Mouse (Mus musculus): ENCODE data around the gene Slc4a11. TPM values are rescaled to one million over a fixed set of nuclear protein-coding genes. Genes with fewer than 3 reads are reported as not detected.

The Slc4a11 gene
- total RNA-seq (2021): under 1 TPM; 0.23 to 0.57 TPM

DNA sequence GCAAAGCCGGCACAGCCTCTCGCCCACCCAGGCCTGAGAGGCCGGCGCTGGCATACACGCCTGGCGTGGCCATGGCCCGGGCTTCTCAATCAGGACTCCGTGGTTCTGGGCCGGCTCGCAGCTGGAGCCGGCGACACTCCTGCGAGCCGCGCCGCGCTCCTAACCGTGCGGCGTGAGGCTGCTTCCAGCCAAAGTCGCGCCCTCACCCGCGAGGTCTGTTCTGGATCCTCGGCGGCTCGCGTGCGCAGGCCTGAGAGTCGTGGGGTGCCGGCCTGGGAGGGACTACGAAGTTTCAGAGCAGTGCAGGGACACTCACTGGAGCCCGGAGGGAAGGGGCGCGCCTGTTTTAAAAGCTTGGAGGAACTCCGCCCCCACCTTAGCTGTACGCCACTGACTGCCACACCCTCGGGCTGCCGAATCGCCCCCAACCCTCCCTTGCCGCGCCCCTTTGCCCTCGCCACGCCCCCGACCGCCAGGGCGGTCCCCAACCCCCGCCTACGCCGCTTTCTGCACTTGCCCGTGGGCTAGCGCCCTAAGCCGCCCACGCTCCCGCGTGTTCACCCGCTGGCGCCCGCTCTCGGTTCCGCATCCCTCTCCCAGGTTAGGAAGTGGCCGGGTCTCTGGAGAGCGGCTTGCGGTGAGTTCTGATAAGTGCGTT is at the start of gene Slc4a11:
TSS of gene Slc4a11 (minus strand) at position 367 of the 658 bp plus-strand sequence.
- no peak for DNase-seq (ENCODE audit: extremely low spot score in 1 of 2, low spot score in 1 of 2)

DNA sequence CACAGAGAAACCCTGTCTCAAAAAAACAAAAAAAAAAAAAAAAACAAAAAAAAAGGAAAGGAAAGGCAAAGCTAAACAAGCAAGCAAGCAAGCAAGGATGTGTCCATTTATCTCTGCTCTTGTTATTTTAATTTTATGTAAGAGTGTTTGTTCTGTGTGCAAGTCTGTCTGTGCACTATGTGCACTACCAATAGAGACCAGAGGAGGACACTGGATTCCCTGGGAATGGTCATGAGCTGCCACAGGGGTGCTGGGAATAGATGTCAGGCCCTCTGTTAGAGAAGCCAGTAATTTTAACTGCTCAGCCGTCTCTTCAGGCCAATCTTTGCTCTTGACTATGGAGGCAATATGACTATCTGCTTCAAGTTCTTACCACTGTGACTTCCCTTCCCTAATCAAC is 46.3 kb upstream of the Slc4a11 start:
- no peak for DNase-seq (ENCODE audit: extremely low spot score in 1 of 2, low spot score in 1 of 2)

DNA sequence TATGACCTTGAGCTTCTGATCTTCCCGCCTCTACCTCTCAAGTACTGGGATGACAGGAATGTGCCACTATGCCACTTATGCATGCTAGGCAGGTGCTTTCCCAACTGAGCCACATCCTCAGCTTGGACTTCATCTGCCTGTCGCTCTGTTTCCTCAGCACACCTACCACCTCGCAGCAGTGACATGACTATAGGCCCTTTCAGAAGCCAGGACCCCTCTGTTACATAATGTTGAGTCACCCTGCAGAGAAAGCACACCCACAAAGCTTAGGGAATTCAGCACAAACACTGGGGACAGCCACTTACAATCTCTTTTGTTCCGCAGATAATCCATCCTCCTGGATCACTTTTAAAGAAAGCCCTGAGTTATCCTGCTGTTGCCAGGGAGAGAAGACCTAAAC is 42.8 kb upstream of the Slc4a11 start:
- no peak for DNase-seq (ENCODE audit: extremely low spot score in 1 of 2, low spot score in 1 of 2)

DNA sequence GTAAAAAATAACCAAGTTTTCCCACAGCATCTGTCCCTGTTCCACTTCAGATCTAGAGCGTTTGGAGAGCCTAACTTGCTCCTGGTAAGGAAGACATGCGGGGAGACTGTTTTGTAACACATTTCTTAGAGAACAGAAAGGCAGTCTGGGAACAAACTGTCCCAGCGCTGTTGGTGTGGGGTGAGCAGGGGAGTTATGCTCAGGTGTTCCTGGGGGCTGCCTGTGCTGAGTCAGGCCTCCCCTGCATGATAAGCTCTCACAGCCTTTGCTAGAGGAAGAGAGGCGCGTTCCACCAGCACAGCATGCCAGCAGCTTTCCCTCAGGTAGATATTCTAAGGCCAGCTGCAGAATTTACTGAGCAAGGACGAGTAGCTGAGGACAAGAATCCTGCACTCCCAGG is 40.7 kb upstream of the Slc4a11 start:
- no peak for DNase-seq (ENCODE audit: extremely low spot score in 1 of 2, low spot score in 1 of 2)

DNA sequence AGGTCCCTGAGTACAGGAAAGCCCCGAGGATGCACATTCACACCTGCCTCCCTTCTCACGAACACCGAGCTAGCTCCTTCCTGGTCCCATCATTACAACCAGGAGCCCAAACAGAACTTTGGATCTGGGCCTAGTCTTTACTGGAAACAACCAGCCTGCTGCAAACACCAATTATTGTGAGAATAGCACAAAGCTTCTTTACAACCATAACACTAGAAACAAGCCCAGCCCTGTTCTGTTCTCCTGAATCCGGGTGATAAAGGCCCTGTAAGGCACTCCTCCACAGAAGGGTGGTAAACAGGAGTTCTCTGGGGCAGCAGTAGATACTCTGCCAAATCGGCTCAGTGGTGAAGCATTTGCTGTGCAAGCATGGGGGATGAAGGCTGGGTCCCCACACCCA is 38.0 kb upstream of the Slc4a11 start:
- no peak for DNase-seq (ENCODE audit: extremely low spot score in 1 of 2, low spot score in 1 of 2)

DNA sequence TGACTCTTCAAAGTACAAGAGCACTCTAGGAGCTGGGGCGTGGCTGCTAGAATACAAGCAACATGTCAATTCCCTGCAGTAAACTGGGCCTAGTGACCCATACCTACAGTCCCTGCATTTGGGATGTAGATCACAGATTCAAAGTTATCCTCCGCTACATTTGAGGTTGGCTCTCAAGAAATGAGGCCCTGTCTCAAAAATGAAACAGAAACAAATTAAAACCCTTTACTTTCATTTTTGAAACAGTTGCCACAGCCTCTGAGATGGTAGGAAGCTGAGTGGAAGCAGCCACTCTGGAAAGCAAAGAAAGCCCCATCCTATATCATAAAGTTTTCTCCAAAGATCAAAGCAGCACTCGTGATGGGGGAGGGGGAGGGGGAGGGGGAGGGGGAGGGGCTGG is 36.1 kb upstream of the Slc4a11 start:
- no peak for DNase-seq (ENCODE audit: extremely low spot score in 1 of 2, low spot score in 1 of 2)

DNA sequence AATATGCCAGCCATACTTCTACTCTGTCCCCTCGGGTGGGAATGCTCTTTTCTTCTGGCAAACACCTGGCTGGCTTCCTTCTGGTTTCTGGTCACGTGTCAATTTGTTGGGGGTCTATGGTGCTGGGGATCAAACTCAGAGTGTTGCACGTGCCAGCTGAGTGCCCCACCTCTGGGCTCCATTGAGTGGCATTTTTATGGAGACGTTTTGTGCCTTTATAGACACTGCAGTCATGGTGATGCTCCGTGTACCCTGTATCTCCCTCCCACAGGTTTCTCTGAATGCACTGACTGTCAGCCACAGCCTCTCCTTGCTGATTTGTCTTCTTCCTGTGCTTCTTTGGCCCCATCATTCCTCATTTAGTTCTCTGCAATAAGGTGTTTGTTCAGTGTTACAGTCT is 34.5 kb upstream of the Slc4a11 start:
- no peak for DNase-seq (ENCODE audit: extremely low spot score in 1 of 2, low spot score in 1 of 2)

DNA sequence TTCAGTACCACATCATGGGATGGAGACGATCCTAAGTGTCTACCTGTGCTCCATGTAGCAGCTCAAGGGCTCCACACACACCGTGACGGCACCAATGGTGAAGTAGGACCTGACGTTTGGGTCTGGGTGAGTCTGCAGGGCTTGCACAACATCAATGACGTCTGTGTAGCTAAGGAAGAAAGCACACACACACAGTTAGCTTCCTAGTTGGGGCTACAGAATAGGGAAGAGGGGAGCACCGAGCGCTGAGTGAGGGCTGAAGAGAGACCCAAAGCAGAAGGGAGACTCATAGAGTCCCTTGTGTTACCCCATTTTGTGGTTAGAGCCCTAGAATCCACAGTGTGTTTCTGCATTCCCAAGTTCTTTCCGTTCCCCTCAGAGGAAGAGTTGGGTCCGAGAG is 33.4 kb upstream of the Slc4a11 start:
- no peak for DNase-seq (ENCODE audit: extremely low spot score in 1 of 2, low spot score in 1 of 2)

DNA sequence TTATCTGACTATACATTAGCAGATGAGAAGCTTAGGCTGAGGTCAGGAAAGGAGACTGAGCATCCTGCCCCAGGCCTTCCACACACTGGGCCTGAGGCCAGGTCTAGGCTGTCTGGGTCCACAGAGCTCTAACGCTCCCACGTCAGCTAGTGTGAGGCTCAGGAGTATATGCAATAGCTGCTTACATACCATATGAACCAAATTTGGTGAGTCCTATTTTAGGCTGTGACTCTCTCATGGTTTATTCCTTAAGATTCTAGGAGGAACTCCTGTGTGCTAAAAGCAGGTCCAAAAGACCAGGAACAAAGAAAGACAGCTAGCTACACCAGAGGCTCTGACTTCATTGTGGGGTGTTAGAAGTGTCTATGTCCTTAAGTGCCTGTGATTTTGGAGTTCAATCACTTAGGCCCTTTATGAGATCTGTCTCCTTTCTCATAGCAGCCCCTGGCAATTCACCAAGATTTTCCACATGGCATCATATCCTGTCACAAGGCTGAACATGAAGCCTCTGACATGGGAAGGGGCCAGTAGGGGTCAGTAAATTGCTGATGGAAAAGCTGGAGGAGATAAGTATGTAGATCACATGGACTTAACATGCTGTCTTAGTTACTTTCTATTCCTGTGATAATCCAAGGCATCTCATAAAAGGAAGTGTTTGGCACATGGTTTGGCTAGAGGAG is 31.7 kb upstream of the Slc4a11 start:
- no peak for DNase-seq (ENCODE audit: extremely low spot score in 1 of 2, low spot score in 1 of 2)

DNA sequence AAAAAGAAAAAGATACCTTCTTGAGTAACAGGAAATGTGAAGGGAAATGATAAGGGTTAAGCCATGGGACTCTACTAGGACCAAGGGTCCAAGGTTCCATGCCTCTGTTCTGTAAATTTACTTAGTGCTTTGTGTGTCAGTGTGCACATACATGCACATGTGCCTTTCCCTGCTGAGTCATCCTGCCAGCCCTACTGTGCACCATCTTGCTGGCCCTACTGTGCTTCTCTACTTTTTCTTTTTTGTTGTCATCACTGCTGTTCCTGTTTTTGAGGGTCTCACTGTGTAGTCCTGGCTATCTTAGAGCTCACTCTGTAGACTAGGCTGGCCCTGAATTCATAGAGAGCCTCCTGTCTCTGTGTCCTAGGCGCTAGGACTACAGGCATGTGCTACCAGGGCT is 30.4 kb upstream of the Slc4a11 start:
- no peak for DNase-seq (ENCODE audit: extremely low spot score in 1 of 2, low spot score in 1 of 2)

DNA sequence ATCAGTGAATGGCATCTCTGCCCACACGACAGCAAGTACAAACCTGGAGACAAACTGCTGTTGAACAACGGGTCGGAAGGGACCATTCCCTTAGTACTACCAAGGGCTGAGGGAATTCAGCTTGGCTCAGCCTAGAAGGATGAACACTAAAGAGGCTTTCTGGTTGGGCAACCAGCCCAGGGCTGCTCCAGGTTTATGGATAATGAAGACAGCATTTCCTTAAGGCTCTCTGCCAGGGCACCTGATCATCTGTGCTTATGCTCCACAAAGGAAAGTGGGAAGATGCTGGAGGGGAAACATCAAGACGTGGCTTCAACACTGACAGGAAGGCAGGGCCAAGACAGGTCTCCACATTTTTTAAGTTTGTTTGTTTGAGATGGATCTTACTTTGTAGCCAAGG is 27.1 kb upstream of the Slc4a11 start:
- no peak for DNase-seq (ENCODE audit: extremely low spot score in 1 of 2, low spot score in 1 of 2)

DNA sequence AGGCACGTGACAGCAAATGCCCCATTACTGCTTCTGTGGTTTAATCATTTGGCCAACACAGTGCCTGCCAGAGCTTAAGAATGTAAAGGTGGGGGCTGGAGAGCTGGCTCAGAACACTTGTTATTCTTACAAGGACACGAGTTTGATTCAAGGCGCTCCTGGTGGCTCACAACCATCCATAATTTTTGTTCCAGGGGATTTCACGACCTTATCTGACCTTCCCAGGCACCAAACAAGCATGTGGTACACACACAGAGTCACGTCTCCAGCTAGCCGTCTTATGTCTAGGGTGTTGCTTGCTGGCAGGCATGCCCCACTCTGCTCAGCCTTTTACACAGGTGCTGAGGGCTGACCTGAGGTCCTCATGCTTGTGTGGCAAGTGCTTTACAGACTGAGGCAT is 20.6 kb upstream of the Slc4a11 start:
- no peak for DNase-seq (ENCODE audit: extremely low spot score in 1 of 2, low spot score in 1 of 2)

DNA sequence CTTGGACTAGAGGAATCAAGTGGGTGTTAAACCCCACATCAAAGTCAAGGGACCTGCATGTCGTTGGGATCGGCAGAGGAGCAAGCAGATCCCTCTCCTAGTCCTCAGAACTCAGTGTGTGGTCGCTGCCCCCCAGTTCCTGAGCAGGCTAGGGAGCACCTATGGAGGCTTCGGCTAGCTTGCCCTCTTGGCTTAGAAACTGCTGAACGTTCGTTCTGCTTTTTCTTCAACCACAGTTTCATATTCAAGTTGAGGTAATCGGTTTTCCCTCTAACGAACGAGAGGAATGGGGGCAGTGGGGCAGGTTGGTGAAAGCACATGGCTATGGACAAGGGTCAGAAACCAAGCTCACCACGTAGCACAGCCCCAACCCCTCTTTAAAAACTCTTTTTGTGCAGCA is 9.7 kb upstream of the Slc4a11 start:
- DNase-seq (ENCODE audit: extremely low spot score in 1 of 2, low spot score in 1 of 2): no peak

DNA sequence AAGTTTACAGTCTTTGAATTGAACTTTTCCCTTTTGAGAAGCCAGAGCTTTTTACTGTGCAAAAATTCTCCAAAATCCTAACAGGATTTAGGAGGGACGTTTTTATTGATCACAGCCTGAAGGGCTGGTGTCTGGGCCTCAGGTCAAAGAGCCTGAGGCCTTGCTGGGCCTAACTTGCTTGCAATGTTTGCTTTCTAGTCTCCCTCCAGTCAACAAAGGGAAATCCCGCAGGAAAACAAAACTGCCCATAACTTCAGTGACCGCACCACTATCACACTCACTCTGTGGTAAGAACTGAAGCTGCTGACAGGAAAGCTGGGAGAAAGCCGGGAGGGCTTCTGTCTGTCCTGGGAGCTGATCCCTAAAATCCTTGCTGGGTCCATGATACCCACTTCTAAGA is 9.3 kb upstream of the Slc4a11 start:
- no peak for DNase-seq (ENCODE audit: extremely low spot score in 1 of 2, low spot score in 1 of 2)

DNA sequence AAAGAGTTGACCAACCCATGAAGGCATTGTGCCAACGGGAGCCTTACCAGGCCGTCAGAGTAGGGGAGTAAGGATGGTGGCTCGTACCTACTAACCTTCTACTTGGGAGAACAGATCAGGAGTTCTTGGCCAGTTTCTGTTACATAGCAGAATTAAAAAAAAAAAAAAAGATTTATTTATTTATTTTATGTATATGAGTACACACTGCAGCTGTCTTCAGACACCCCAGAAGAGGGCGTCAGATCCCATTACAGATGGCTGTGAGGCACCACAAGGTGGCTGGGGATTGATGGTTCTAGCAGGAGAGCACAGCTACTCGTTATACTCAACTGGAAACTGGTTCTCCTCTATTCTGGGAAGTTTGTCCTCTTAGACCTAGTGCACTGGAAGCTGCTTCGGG is 7.9 kb upstream of the Slc4a11 start:
- no peak for DNase-seq (ENCODE audit: extremely low spot score in 1 of 2, low spot score in 1 of 2)

DNA sequence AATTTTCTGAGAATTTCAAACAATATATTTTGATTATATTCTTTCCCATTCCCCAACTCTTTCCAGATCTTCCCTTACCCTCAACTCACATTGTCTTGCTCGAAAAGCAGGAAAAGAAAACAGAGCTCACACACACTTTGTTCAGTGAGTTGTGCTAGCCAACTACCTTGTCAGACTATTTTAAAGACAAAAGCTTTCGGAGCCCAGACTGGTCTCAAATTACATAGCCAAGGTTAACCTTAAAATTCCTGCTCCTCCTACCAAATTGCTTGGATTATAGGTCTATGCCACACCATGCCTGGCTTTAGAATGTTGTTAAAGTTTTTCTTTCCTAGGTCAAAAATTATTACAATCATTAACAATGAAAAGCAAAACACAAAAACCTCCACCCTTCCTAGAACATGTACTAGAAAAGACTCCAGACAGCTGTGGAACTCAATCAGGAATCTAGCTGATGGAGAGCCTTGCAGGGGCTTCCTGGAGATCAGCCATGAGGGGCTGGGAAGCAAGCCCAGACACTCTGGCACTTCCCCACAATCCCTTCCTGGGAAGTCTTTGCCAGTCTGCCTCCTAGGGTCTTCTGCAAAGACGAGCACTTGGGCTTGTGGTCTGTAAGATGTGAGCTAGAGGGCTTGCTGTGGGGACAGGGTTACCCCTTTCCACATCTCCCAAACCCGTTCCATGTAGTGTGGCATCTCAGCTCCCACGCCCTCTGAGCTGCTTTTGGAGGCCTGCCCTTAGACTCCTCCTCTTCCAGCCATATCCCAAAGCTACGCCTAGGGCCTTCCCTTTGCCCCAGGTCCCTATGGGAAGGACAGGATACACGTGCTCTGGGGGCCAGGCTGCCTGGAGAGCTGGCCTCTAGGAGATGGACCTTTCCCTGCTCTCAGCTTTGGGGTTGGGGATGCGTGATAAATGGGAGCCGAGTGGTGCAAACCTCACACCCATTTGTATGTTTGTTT is 7.0 kb upstream of the Slc4a11 start:
- no peak for DNase-seq (ENCODE audit: extremely low spot score in 1 of 2, low spot score in 1 of 2)

DNA sequence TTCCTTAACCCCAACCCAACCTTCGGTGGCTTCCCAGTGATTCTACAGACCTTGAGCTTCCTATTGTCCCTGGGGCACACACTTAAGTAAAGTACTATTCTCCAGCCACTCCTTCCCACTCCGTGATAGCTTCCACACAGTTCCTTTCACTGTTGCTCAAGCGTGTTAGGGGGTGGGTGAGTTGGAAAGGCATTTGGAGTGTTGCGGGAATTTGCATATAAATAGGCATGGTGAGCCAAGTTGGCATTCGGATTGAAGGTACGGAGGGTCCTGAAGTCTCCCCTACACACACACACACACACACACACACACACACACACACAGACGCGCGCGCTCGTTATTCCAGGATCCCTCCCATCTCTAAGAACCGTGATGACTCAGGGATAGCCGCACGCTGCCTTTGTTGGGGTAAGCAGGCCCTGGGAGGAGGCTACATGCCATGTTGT is 525 bp upstream of the Slc4a11 start:
- DNase-seq (ENCODE audit: extremely low spot score in 1 of 2, low spot score in 1 of 2): no peak

DNA sequence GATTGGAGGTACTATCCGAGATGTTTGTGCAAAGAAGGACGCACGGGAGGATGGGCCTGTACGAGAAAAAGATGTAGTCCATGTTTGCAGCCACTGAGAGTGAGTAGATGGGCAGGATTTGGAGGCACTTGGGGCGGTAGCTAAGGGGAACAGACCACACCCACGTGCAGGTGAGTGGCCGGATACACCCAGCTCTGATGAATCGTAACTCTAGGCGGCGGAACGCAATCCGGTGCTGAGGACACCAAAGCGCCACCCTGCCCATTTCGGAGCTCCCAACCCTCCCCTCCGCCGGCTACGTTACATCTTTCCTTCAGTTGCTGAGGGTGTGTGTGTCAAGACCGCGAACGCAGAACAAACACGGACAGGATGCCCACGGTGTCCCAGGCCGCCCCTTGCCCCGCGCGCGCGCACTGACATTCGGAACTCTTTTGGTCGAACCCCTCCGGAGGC is 593 bp downstream of the Slc4a11 start:
- no peak for DNase-seq (ENCODE audit: extremely low spot score in 1 of 2, low spot score in 1 of 2)

DNA sequence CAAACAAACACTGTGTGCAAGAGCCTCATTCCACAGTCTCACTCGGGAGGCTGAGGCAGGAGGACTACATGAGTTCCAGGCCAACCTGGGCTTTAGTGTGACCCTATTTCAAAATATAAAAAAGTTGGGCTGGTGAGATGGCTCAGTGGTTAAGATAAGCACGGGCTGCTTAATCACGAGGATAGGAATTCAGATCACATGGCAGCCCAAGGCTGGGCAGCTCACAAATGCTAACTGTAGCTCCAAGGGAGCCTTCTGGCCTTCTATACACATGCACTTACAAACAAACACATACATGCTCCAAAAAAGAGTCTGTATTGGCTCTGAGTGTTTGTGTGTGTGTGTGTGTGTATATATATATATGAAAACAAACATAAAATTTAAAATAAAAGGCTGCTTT is 3.8 kb downstream of the Slc4a11 start:
- DNase-seq (ENCODE audit: extremely low spot score in 1 of 2, low spot score in 1 of 2): no peak

DNA sequence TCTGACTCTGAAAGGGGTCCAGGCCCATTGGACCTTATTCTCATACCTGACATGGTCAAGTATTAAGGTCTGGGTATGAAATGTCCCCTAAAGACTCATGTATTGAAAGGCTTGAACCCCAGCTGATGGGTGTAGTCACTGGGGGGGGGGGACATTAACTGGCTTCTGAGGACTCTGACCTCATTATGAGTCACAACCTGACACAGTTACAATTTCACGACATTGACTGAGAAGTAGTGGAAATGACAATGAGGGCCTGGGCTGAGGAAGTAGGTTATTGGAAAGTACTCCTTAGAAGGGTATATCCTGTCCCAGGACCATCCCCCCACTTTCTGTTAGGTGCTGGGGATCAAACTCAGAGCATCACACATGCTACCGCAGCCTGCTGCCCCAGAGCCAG is 8.3 kb downstream of the Slc4a11 start:
- DNase-seq (ENCODE audit: extremely low spot score in 1 of 2, low spot score in 1 of 2): no peak

DNA sequence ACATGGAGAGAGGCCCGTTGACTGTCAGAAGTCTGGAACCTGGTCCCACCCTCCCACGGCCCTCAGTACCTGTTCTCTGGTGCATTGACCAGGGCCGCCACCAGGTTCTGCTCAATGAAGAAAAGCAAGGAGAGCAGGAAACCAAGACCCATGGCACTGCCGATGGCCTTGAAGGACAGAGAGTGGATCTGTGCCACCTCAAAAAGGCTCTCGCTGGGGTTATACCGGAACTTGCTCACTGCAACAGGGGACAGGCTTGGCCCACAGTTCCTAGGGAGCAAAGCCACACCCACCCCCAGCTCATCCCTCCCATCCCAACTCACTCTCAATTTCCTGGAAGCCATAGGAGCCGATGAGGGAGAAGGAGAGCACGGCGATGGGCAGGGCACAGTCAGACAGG is 11.9 kb downstream of the Slc4a11 start:
- no peak for DNase-seq (ENCODE audit: extremely low spot score in 1 of 2, low spot score in 1 of 2)
